Mouse (Mus musculus): ENCODE data around the gene Cfap73.

Gene Cfap73

DNA sequence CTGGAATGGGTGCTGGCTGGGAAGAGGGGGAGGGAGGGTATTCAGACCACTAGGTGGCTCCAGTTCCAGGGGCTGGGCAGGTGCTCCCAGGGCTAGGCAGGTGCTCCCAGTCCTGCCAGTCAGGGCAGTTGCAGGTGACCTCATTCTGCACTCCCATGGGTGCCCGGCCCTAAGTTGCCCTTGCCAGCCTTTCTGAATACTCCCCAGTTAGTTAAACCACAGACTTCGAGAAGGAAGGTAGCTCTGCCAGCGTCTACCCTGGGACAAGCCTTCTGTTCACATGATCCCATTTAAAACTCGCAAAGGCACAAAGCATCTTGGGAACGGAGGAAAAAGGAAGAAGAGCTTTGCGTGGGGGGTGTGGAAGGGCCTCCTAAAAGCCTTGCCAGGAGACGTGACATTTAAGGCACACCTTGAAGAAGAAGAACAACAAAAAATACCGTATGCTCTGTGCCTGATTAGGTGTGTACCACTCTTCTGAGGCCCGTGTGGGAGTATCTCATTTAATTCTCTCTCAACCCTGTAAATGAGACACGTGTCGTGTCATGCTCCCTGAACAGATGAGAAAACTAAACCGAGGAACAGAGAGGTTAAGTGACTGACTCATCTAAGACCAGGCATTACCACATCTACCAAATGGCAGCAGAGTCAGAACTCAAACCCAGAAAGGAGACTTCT is 13.9 kb upstream of the Cfap73 start:
- DNase-seq (ENCODE audit: low spot score in 2 of 2), result no peak

- no peak for DNase-seq (ENCODE audit: low spot score in 2 of 2)
Measured at GRCm38 (mm10) chr5:120647361-120647760, 13.3 kb upstream of the Cfap73 start.

DNA sequence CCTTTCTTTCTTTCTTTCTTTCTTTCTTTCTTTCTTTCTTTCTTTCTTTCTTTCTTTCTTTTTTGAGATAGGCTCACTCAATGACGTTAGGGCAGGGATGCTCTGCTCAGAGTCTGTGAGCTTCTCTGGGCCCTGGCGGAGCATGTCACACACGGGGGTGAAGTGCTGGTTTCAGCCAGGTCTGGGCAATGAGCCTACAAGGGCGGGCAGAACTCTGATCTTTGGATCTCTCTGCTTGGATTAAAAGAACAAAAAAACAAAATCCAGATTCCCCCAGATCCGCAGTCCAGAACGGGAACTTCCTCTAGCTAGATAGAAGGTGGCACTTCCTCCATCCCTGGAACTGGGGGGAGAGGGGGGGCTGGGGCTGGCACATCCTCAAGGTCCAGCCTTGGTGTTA is 11.8 kb upstream of the Cfap73 start:
- DNase-seq (ENCODE audit: low spot score in 2 of 2), result no peak

DNA sequence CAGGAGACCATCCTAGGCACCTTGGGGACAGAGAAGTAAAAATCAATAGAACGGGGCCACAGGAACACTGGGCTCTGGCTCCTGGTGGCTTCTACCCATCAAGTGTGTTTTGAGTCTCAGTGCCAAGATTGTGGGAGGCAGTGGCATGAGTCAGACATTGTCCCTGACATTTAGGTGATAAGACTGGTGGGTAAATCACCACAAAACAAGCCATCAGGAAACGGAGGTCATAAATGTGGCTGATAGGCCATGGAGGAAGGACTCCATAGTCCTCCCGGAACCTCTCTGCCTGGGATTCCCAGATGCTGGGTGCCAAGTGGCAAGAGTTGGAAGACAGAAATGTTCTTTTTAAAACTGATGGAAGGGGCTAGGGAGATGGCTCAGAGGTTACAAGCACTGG is 10.2 kb upstream of the Cfap73 start:
- DNase-seq (ENCODE audit: low spot score in 2 of 2), result no peak

GRCm38 (mm10) chr5:120643365-120644085 is 9.5 kb upstream of the Cfap73 start:
- DNase-seq (ENCODE audit: low spot score in 2 of 2), result no peak

- no peak for DNase-seq (ENCODE audit: low spot score in 2 of 2)
Measured at GRCm38 (mm10) chr5:120640094-120640493, 6.1 kb upstream of the Cfap73 start.

DNA sequence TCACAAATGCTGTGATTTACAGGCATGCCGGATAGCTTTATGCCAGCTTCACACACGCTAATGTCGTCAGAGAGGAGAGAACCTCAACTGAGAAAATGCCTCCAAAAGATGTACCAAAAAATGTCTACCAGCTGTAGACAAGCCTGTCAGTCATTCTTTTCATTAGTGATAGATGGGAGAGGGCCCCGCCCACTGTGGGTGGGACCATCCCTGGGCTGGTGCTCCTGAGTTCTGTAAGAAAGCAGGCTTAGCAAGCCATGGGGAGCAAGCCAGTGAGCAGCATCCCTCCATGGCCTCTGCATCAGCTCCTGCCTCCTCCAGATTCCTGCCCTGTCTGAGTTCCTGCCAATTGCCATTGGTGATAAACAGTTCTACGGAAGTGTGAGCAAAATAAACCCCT is 1.6 kb upstream of the Cfap73 start:
- DNase-seq (ENCODE audit: low spot score in 2 of 2), result no peak

DNA sequence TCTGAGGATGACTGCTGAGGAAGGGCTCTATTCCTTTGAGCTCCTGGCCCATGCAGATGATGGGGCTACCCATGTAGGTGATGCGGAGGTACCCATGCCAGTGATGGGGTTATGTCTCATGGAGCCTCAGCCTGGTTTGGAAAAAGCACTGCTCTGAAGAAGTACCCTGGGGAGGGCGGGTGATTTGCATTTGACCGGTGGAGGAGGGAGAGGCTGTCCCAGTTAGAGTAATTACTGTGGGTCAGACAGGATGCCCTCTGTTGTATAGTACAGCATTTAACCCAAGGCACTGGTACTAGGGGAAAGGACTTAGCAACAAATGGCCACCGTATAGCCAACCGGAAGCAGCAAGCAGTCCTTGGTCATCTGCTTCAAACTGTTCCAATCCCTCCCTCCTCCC is 825 bp upstream of the Cfap73 start:
- DNase-seq (ENCODE audit: low spot score in 2 of 2), result no peak

DNA sequence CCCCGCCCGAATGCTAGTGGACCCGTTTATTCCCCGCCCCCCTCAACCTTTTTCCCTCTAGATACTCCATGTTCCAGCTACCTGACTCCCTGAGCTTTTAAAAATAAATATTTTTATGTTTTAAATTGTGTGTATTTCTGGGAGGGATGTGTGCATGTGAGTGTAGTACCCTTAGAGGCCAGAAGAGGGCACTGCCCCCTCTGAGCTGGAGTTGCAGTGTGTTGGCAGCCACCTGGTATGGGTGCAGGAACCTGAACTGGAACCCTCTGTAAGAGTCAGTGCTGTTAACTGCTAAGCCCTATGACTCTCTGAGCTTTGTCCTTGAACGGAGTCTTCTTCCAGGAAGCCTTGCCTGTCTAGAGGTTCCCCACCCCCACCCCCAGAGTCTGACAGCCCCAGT is 2.1 kb downstream of the Cfap73 start:
- DNase-seq (ENCODE audit: low spot score in 2 of 2), result no peak

DNA sequence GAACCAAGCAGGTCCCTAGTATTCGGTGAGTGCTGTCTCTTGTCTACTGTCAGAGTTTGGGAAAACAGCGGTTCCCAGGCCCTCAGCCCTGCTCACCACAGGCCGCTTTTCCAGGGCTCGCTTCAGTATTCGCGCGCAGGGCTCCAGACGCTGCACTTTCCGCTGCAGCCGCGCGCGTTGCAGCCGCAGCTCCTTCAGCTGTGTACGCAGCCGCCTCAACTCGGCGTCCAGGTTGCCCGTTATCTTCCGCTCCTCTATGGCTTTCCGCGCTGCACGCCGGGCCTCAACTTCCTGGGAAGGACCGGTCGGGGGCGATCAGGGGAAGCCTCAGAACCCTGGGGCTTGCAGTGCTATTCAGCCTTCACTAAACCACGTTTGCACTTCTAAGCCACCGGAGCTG is 2.9 kb downstream of the Cfap73 start:
- no peak for DNase-seq (ENCODE audit: low spot score in 2 of 2)

- no peak for DNase-seq (ENCODE audit: low spot score in 2 of 2)
Measured at GRCm38 (mm10) chr5:120628624-120629023, 5.4 kb downstream of the Cfap73 start.

DNA sequence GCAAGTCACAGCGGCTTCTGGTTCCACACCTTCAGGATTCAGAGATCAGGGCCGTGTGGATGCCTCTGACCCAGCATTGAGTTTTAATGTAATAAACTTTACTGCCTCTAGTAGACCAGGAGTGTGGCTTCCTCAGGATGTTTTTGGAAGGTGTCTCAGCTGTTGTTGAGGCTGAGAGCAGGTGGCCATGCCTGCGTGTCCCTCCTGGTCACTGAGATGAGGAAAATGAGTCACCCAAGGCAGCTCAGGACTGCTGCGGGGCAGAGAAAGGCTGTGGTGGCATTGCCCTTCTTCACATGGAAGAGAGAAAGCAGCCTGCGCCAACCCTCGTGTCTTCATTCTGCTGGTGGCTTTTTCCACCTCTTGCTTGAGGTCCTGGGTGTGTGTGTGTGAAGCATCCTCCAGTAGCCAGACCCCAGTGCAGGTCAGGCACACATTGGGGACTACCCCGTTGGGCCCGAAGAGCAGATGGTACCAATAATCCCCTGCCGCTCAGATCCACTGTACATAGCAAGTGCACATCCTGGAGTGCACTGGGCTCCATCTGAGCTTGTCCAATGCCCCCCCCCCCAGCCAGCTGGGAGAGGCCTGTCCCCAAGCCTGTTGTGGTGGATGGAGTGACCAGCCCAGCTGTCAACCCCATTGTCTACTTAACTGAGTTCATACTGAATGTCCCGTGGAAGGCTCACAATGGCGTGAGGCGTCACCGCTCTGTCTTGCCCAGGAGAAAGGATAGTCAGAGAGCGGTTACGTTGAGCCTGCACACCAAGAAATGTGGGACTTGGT is 6.3 kb downstream of the Cfap73 start:
- no peak for DNase-seq (ENCODE audit: low spot score in 2 of 2)

DNA sequence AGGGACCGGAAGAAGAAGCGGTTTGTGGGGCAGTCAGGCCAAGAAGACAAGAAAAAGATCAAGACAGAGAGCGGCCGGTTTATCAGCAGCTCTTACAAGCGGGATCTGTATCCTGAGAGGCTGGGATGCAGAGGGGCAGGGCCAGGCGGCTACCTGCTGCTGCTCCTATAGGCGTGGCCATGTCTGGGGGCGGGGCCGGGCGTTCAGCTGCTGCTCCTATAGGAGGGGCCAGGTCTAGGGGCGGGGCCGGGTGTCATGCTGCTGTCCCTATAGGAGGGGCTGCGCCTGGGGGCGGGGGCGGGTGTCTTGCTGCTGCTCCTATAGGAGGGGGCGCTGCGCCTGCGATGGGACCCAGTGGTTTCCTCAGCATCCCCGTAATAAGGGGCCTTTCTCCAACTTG is 7.6 kb downstream of the Cfap73 start:
- DNase-seq (ENCODE audit: low spot score in 2 of 2), result no peak

- DNase-seq (ENCODE audit: low spot score in 2 of 2), result no peak
Measured at GRCm38 (mm10) chr5:120624427-120624826, 9.6 kb downstream of the Cfap73 start.

DNA sequence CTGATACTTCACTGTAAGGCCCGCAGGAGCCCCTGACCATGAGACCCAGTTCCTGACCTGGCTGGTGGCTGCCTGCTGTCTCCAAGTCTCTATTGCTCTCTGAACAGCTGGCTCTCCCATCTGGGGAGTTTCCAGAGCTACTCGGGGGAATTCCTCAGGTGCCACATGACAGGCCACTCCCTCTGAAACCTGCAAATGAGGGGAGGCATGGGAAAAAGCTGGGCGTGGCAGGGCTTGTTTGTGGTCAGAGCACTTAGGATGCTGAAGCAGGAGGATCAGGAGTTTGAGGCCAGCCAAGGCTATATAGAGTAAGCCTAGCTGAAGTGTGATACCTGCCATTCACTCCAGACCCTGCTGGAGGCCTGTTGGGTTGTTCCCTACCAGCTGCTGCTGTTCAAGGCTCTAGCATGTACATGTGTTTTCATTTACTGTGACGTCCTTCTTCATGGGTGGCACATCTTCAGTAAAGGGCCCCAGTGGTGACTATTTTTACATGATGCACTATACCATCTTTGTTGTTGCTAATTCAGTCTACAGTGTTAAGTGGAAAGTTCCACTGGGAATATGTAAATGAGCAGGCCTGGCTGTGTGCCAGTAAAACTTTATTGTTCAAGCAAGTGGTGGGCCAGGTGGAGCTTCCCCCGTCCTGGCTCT is 11.7 kb downstream of the Cfap73 start:
- DNase-seq (ENCODE audit: low spot score in 2 of 2), result no peak

GRCm38 (mm10) chr5:120621846-120622197 is 12.2 kb downstream of the Cfap73 start:
- DNase-seq (ENCODE audit: low spot score in 2 of 2), result no peak

DNA sequence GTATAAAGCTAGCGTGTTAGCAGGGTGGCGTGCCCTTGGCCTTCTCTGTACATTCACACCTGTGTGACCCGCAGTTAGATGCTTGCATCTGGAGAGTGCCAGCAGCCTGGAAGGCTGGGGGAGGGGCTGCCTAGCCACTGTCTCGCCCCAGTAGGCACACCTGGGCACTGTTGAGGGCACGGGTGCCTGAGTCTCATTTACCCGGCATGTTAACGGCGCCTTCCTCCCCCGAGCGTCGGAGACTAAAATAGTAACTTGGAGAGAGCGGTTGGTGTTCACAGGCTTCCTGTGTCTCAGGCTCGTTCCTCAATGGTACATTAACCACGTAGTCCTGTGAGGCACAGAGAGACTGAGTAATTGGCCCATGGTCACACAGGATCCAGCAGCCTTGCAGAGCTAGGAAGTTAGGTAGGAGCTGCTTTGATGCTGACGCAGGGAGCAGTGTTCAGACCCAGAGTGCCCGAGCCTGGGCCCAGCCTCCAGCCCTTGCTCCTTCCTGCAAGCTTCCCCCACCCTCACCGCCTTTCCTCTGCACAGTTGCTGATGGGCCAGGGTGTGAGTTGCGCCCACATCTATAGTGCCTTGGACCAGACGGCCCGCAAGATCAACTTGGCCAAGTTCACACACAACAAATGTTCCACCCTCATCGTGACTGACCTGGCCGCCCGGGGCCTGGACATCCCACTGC is 12.8 kb downstream of the Cfap73 start:
- DNase-seq (ENCODE audit: low spot score in 2 of 2), result peak in 1 of 2 experiments; percentile 18

GRCm38 (mm10) chr5:120620375-120621077 is 13.5 kb downstream of the Cfap73 start:
- peak; percentile 85 to 87 for DNase-seq (ENCODE audit: low spot score in 2 of 2)

DNA sequence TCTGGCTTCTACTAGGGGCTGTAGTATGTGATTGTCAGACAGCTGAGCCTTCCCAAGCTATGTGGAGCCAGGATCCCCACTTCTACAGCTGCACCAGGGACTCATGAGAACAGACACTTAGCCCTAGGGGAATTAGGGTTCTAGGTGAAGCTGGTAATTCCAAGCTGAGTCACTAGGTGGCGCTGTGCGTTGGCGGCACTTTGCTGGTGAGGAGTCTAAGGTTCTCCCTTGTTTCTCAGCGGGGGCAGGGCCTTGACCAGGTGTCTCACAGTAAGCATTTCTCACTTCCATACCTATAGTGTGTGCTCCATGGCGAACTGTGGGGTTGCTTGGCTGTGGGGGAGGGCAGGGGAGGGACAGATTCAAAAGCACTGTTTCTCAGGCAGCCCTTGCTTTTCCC is 14.8 kb downstream of the Cfap73 start:
- peak; percentile 62 to 65 for DNase-seq (ENCODE audit: low spot score in 2 of 2)

DNA sequence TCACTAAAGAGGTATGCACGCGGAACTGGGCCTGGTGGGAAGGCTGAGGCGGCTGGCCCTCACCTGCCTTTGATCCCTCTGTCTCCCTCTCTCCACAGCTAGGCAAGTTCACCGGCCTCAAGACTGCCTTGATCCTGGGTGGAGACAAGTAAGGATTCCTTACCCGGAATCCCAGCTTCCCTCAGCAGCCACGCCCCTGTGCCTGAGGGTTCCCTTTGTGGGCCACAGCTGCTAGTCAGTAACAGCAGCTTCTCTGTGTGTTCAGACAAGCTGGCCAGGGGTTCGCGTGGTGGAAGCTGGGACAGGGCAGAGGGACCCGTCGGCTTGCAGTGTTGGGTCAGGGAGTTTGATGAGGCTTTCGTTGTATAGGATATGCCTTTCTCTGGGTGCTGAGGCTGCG is 15.3 kb downstream of the Cfap73 start:
- no peak for DNase-seq (ENCODE audit: low spot score in 2 of 2)

DNA sequence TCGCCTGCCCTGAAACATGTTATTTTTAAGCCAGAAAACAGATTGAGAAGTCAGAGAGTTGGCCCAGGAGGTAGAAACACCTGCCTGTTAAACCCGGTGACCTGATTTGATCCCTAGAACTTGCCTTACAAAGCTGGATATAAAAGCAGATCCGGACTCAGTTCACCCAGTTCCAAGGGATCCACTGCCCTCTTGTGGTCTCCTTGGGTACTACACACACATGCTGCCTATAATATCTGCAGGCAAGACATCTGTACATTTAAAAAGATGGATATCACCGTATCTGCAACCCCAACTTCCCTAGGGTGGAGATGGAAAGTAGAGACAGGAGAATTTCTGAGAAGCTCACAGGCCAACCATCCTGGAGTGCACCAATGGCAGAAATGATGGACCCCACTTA is 18.1 kb downstream of the Cfap73 start:
- no peak for DNase-seq (ENCODE audit: low spot score in 2 of 2)

Measured in frontal cortex, postnatal 25 days (tissue).